Mouse (Mus musculus) kidney, postnatal 36 days (tissue): ENCODE results near the gene Pcgf5.

Source experiments
- DNase-seq, 2 experiments: peaks; one replicate each; pipeline ENCODE4 v3.0.0; 2021 to 2022; ENCODE audit warnings: mixed read lengths in 2 of 2

Gene Pcgf5

DNA sequence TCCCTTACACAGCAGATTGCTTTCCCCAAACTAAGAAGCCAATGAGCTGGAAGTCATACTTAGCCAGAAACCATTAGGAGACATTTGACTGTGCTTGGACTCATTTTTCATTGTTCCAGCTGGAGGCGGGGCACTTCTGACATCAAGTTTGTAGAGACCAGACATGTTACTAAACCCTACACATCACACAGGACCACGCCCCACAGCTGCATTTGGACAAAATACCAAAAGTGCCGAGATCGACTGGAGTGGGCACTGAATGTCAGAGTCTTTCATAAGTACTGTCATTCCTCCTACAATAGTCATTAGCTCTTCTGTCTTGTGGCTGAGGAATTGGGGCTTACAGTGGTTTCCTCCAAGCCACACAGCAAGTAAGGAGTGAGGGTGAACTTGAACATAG, 148.4 kb downstream of the Pcgf5 start:
- no peak for DNase-seq

DNA sequence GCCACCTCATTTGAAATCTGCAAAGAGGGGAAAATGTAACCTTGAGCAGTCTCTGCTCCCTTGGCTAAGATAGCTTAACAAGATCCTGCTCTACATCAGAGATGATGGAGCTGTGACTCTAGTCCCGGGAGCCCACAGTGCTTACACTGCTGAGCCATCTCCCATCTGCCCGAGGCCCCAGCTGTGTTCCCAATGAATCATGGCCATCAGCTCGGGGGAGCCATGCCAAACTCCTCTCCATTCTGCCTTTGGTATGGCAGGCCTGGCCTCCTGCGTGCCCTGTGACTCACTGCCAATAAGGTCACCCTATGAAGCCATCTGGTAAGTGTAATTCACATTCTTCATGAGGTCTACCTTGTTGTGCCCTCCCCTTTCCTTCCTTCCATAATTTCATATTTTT, 149.0 kb downstream of the Pcgf5 start:
- DNase-seq: no peak

DNA sequence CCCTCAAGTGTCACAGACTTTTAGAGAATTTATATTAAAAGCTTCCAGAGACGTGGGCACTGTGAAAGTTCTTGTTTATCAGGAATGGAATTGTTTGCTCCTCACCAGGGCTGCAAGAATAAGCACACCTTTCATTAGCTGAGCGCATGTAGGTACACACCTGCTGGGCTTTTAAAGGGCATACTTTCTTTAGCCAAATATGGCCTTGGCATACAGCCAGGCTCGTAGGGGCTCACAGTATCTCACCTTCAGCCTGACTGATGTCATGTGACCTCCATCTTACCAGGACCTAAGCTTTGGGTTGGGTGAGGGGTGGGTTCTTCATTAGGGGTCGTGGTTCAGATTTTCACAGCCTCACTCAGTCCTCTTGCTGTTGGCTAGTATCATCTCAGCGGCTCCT, 149.6 kb downstream of the Pcgf5 start:
- DNase-seq: no peak

DNA sequence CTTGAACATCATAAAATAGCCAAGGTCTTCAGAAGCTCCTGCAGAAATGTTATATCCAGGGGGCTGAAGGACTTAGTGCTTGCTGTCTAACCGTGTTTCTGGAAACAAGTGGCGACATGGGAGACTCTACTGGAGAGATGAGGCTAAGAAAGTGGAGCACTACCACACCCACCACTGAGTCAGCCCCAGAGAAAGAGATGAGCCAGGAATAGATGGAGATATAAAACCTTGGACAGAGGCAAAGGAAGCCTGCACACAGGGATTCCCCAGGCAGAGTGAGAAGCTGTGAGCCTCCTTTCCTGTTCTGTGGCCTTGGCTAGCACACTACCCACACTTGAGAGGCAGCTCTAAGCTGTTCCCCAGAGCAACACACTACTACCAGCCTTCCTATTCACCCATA, 156.6 kb downstream of the Pcgf5 start:
- DNase-seq: no peak
